Mouse (Mus musculus) heart, postnatal 10 days (tissue): ENCODE data around the gene Mettl7a2. TPM values are rescaled to one million over a fixed set of nuclear protein-coding genes. Genes with fewer than 3 reads are reported as not detected.
"Not testable (repeated sequence)": the region's sequence is repeated elsewhere in the genome, so short reads cannot be mapped to it uniquely, and the experiment has no call there.

Experiments used
- DNase-seq, 2 experiments: peaks; one replicate each; pipeline ENCODE4 v3.0.0; 2021
- intact Hi-C: fragments of 180-260 bp; cut with DNase I; formaldehyde crosslinking; loops from one replicate; pipeline ENCODE4 v1.15.1; 2025
- total RNA-seq, 2 experiments: library from RNA; stranded (reverse); gene quantifications; 2 replicates each; pipeline ENCODE4 v1.2.3; 2021

Gene Mettl7a2
- total RNA-seq, 2 experiments from 2014 or later: 0.45 to 0.53 TPM

DNA sequence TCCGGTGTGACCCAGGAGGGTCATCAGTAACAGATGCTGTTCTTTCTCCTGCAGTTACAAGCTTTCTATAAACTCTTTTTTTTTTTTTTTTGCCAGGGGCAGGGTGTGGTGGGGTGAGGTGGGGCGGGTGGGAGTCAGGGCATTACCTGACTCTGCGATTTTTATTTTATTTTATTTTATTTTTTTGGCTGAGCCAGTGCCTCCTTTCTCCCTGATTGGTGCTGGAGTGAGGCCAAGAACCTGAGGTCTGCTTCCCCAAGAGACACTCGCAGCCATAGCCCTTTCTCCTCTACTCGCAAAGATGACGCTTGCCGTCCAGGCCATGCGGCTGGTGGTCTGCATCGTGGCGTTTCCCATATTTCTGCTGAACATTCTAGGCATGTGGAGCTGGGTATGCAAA lies 18.4 kb upstream of the Mettl7a2 start, which contains the start of gene Mettl7a3:
Gene Mettl7a3 (plus strand): TSS at position 301 of the 400 bp plus-strand sequence.
- DNase-seq: no peak
- intact Hi-C loops: loop anchor here (5.0 kb wide), 1 partner anchor 128 kb away; no protein-coding TSS in a partner anchor

DNA sequence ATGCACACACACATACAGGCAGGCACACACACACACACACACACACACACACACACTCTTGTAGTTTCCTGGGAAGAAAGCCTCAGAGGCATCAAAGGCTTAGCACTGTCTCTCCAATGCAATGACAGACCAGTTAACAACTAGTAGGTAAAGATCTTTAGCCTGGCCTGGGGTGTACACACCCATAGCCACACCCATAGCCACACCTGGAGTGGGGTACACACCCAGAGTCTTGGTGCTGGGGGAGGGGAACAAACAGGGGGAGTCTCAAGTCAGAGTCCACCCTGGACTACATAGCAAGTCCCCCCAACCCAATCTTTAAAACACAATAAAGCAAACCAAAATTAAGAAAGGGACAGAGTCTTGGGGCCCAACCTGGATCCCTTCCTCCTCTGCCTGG lies 15.7 kb upstream of the Mettl7a2 start:
- intact Hi-C loops: loop anchor here (5.0 kb wide), 1 partner anchor 125 kb away; no protein-coding TSS in a partner anchor
- not testable (repeated sequence) for DNase-seq

DNA sequence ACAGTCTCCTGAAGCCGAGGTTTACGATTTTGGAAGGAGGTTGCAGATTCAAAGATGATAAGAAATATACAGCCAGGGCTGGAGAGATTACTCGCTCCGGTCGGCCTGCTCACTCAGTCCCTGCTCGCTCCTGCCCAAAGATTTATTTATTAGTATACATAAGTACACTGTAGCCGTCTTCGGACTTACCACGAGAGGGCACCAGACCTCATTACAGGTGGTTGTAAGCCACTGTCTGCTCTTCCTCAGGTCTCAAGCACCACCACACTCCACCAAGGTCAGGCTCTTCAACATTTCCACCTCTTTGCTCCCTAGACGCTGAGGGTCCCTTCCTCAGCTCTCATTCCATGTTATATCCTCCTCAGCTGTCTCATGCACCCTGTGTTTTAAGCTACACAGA lies 15.2 kb upstream of the Mettl7a2 start:
- intact Hi-C loops: loop anchor here (5.0 kb wide), 1 partner anchor 124 kb away; no protein-coding TSS in a partner anchor
- DNase-seq: peak; percentile 56 to 70

DNA sequence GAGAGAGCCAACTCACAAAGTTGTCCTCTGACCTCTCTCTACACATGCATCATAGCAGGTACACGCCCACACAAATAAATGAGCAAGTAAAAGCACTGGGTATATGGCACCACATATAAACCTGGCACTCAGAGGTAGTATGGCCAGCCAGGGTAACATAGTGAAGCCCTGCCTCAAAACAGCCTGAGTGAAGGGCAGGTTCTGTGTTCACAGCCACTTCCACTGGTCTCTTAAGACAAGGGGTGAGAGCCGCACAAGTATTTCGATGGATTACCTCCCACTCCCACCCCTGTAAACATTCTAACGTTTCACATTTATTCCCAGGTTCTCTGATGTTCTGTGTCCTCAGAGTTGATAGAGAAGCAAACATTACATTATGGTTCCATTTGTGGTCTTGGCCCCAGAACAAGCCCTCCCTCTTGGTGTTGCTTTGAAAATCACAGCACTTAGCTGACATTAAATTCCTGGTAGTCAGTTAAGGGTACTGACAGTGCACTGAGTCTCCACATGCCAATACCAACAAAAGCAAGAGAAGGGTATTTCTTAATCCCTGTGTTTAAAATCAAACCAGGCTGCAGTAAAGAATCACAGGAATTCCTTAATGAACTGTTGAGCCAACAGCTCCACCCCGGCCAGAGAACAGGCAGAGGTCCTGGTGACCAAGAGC lies 11.6 kb upstream of the Mettl7a2 start:
- intact Hi-C loops, DNase-seq: not testable (repeated sequence)

DNA sequence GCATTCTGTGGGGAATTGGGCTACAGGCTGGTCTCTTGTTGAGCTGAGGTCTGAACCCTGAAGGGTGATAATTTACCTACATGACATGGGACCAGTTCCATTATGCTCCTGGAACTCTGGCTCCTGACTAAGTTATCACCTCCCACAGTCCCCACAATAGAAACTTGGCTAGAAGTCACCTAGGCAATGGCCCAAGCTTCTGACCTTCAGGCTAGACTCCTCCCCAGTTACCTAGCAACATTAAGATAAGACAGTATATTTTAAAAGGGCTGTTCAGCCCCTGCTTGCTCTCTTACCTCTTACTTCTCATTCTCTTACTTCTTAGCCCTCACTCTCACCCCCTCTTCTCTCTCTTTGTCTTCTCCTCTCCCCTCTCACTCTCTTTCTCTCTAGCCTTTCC lies 7.5 kb upstream of the Mettl7a2 start:
- intact Hi-C loops: no loop called here
- DNase-seq: peak; percentile 64 to 67

DNA sequence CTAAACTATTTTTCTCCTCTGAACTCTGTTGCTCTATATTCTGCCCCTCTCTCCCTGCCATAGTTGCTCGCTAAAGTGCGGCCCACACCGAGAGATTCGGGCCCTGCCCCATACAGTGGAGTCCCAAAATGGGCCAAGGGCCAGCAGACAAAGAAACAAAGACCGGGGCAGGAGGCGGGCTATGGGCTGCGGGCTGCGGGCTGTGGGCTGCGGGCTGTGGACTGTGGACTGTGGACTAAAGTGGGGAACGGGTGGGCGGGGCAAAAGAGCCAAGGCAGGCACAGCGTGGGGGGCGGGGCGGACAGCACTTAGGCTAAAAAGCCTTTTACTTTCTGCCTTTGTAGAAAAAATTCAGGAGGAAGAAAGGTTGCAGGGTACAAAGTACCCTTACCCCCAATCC lies 6.2 kb upstream of the Mettl7a2 start:
- no peak for DNase-seq
- intact Hi-C loops: no loop called here

DNA sequence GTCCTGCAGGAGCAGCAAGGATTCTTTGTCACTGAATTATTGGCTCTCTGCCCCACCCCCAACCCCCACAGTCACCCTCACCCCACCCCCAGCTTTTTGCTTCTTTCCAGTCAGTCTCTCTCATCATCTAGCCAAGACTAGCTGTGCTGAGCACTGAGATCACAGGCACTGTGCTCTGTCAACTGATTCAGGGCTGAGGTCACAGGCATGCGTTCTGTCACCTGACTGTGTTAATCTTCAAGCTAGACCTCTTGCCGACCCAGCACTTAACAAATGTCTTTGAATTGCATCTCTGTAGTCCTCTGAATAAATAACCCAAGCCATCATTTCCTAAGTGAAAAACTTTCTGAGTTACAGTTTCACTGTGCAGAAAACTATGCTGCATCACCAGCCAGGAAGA lies 3.5 kb upstream of the Mettl7a2 start:
- no peak for DNase-seq
- intact Hi-C loops: no loop called here

DNA sequence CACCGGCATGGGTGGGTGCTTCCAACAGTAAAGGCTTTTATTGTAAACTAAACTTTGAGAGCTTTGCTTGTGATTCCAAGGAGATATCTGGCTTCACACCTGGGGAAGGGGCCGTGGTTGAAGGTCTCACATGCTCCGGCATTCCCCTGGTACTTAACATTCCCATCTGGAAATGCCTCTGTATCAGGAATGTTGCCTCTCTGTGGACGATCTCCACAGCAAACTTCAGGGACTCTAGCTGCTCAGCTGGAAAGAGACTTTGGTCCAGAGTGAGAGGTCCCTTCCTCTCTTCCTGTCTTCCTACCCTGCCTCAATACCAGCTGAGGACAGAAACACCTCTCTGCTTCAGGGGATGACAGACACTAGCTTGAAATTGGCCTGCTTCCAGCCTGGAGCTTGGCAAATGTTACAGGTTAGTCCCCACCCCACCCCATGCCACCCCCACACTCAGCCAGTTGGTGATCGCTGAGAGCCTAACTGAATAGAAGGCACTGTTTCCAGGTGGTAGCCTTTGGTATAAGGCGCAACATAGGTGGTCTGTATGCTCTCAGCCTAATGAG lies 1.4 kb upstream of the Mettl7a2 start:
- no peak for DNase-seq
- intact Hi-C loops: no loop called here

DNA sequence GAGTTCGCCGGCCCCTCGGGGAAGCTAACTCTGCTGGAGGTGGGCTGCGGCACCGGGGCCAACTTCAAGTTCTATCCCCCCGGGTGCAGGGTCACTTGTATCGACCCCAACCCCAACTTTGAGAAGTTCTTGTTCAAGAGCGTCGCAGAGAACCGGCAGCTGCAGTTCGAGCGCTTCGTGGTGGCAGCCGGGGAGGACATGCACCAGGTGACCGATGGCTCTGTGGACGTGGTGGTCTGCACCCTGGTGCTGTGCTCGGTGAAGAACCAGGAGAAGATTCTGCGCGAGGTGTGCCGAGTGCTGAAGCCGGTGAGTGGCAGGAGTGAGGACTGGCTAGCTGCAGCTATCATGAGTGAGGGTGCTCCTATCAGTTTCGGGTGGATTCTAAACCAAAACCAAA lies 399 bp downstream of the Mettl7a2 start:
- DNase-seq, intact Hi-C loops: not testable (repeated sequence)

DNA sequence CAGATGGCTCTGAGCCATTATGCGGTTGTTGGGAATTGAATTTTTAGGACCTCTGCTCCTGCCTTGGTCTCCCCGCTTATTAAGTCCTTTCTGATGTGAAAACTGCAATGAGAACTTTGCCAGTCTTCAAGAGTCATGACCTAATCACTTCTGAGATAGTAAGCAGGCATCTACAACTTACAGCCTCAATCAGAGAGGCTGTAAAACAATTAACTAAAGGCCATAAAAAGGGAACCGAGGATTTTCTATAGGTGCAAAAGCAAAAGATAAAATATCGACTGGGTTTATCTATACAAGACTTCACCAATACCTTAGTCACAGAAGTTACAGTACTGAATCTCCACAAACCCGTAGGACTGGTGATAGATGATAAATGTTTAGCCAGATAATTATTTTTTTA lies 2.9 kb downstream of the Mettl7a2 start:
- DNase-seq: no peak
- intact Hi-C loops: no loop called here

DNA sequence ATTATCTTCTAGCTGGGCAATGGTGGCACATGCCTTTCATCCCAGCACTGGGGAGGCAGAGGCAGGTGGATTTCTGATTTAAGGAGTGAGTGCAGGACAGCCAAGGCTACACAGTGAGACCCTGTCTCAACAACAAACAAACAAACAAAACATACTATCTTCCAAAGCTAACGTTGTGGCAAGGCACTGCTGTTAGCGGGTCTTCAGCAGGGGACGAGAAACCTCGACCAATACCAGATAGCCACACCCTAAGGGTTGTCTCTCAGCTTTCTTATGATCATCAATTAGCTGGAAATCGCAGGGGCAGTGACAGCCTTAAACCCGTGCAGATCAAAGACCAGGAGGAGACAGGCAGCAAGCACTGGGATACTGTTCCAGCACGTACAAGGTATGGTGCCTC lies 11.2 kb downstream of the Mettl7a2 start, which contains the start of gene Higd1c:
Gene Higd1c (plus strand): TSS at position 301 of the 400 bp plus-strand sequence.
- DNase-seq: no peak
- intact Hi-C loops: no loop called here

DNA sequence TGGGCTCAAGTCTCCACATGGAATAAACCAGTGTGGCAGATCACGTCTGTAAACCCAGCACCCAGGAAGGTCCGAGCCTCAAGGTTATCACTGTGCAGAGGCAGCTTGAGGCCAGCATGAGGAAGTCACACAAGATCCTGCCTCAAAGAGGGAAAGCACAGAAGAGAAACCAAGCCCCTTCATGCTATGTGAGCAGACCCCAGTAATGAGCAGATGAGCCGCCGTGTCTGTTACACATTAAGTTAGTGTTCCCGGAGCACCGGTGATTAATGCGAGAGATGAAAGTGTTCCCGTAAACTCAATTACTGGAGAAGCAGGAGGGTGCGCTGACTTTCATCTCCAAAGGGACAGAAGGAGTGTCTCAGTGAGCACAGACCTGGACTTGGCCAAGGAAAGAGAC lies 13.0 kb downstream of the Mettl7a2 start:
- intact Hi-C loops, DNase-seq: not testable (repeated sequence)

DNA sequence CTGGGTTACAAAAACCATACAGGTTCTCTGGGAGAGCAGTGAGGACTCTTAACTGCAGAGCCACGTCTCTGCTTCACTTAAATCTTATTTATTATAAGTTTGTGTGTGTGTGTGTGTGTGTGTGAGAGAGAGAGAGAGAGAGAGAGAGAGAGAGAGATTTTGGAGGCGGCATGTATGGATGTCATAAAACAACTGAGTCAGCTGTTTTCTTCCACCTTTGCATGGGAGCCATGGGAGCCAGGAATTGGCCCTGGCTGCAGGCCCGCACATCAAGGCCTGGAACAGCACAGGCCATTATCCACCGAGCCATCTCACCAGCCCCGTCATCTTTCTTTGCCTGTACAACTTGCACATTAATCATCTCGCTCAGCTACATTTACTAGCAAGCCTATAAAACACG lies 14.1 kb downstream of the Mettl7a2 start:
- intact Hi-C loops: no loop called here
- no peak for DNase-seq

DNA sequence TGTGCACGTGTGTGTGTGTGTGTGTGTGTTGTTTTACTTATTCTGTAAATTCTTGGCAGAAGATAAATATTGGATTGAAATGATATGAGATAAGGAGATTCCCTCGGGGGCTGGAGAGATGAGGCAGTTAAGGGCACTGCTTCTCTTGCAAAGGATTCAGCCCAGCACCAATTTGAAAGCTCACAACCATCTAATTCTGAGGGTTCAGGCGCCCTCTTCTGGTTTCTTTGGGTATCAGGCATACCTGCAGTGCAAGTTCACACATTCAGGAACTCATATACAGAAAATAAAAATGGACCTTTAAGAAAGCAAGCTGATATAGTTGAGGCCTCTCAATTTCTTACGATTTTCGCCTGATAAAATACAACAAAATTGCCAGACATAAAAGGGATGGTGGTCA lies 22.1 kb downstream of the Mettl7a2 start:
- peak; percentile 53 to 75 for DNase-seq
- intact Hi-C loops: loop anchor here (2.0 to 10.0 kb wide), 2 partner anchors 112 to 350 kb away; no protein-coding TSS in a partner anchor

DNA sequence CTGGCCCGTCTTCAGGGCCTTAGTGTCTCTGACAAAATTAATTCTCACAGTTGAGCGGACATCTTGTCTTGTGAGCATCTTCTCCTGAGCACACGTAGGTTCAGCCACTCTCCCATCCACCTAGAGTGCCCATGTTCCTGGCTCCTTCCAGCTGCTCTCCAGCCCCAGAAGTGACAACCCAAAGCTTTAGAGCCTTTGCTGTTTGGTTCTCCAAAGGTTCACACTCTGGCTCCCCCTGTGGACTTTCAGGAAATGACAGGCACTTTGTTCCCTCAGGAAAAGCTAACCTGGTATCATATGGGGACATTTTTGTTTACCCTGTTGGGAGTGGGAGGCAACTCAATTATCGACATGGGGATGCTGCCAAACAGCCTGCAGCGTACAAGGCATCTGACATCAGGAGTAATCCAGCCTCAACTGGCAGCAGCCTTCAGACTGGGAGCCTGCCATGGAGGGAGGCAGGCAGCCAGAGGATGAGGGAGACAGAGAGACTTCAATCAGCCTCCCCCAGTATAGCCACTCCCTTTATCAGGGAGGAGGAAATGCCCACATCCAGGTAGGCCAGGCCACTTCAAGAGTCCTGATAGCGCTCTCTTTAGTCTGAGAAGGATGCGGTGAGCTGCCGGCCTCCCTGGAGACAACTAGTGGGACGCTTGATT lies 25.0 kb downstream of the Mettl7a2 start:
- intact Hi-C loops: loop anchor here (10.0 kb wide), 1 partner anchor 353 kb away; no protein-coding TSS in a partner anchor
- DNase-seq: peak; percentile 15 to 23

DNA sequence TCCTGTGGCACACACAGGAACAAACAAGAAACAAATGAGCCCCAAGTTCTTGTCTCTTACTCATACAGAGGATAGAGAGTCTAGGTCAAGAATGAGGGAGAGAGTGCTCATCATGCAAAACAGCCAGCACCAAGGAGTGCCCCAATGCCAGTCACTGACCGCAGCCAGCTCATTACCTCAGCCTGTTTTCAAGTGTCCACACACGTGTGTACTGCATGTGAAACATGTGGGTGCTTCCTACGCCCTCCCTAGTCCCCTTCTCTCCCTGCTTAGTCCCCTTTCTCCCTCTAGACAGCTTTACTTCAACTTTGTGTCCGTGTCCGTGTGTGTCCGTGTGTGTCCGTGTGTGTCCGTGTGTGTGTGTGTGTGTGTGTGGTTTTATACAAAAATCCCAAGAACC lies 26.7 kb downstream of the Mettl7a2 start:
- no peak for DNase-seq
- intact Hi-C loops: loop anchor here (10.0 kb wide), 1 partner anchor 355 kb away; no protein-coding TSS in a partner anchor

DNA sequence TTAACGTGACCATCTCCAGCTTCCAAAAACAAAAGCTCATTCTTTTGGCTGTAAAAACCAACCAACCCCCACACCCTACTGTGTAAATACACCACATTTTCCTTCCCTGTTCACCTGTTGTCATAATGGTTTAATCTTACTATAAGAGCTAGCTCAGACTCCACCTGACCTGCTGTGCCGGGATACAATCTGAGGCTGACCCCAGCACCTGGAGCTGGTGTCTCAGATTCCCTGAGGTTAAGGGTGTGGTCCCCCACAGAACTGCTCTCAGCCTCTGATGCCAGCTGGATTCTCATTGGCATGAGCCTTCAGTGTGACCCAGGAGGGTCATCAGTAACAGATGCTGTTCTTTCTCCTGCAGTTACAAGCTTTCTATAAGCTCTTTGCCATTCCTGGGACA lies 27.1 kb downstream of the Mettl7a2 start:
- intact Hi-C loops: no loop called here

DNA sequence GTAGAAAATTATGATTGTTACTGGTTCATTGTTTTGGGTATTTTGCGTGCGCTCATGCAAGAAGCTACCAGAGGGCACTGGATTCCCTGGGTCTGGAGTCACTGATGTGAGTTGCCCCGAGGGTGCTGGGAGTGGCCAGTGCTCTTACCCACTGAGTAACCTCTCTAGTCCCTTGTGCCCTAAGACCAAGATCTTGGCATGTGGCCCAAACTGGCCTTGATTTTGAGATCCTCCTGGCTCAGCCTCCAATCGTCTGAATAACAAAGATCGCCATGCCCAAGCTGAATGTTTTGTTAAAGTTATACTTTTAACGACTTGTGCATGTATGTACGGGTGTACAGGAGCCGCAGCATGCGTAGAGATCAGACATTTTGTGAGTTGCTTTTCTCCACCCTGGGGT lies 32.7 kb downstream of the Mettl7a2 start:
- intact Hi-C loops: no loop called here

More for the DNA sequence above, 27.1 kb downstream of the Mettl7a2 start:
- DNase-seq: no peak

DNA sequence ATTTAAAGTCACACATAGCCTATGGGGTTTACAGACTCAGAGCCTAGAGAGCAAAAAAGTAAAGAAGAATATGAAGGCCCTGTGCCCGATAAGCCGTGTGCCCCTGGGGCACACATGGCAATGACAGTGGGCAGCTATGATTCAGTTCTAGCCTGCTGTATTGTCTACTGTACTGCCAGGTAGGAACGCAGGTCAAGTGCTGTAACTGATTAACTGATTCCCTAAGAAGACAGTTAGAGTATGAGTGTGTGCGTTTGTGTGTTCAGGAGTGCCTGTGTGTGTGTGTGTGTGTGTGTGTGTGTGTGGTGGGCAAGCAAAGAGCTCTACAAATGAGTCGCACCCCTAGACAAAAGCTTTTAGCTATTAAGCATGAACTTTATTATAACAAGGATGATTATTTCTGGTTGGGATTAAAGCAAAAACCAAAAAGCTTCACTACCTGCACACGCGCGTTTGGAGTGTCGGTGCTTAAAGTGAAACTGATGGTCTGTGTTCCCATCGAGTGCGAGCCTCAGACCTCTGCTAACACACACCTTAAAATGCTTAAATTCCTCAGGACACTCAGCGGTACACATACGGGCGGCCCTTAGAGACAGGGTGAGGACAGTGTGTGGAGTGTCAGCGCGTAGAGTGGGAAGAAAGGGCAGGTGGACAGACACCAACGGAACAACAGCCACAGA lies 34.7 kb downstream of the Mettl7a2 start:
- intact Hi-C loops: no loop called here
- no peak for DNase-seq

More for the DNA sequence above, 32.7 kb downstream of the Mettl7a2 start:
- no peak for DNase-seq

DNA sequence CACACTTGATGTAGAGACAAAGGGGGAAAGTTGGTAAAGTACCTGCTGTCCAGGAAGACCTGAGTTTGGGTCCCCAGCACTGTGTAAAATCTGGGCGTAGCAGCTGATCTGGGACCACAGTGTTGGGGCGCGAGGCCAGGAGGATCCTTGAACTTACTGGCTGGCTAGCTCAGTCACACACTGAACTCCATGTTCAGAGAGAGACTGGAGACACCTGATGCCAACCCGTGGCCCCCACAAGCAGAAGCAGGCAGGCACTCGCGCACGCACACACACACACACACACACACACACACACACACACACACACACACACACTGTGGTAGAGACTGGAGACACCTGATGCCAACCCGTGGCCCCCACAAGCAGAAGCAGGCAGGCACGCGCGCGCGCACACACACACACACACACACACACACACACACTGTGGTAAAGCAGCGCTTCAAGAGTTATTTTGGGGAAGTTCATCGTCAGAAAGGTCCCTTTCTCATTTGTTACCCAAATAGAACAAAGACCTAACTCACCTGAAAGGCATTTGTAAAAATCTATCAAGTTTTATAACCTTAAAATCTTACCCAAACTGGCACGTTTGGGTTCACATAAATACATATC lies 35.3 kb downstream of the Mettl7a2 start:
- intact Hi-C loops: no loop called here
- no peak for DNase-seq
